Mouse (Mus musculus): Measurements from ENCODE around the gene Olfr1150-ps1.

Olfr1150-ps1 gene

GRCm38 (mm10) chr2:87843693-87844092 is at the start of gene Olfr1150-ps1:
Gene Olfr1150-ps1, plus strand, starts transcription at chr2:87843993.
- WGBS = 80% methylated on average over 1 of the region's 1 CpGs

DNA sequence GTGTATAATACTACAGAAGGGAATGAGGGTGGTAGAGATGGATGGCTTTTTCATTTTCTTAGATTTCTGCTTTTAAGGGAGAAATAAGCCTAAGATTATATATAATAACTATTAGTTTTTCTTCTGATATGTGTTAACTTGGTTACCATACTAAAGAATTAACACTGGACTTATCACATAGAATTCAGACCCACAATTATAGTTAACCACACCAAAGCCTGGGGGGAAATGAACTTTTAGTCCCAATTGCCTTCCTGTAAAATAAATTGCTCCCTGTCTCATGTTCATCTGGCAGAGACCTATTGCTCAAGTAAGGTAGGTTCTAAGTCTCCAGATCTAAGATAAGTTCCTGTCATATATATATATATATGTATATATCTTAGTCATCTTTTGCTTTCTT is 43.5 kb upstream of the Olfr1150-ps1 start, which contains the start of gene Olfr1143:
TSS of gene Olfr1143 (plus strand) at position 301 of the 400 bp plus-strand sequence.

GRCm38 (mm10) chr2:87809522-87809921 is 34.3 kb upstream of the Olfr1150-ps1 start, which contains the start of gene Olfr1145:
Gene Olfr1145, plus strand, starts transcription at chr2:87809822.
- WGBS = 66% methylated on average over 1 of the region's 1 CpGs

DNA sequence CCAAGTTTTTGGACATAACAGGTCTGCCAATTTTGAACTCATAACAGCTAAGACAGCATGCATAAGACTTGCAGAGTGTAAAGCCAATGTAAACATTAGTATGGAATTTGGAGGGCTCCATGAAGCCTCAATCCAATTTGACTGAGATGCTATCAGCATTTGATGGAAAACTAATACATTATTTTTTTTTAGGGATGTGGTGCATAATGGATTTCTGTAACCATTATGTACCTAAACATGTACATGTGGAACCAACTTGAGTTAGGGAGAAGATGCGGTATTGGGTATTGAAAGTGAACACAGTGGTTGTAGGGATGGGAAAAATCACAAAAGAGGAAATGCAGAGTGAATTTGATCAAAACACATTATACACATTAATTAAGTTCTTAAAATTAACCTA is 13.6 kb upstream of the Olfr1150-ps1 start, which contains the start of gene Olfr1148:
TSS of gene Olfr1148 (plus strand) at position 301 of the 400 bp plus-strand sequence.
- 93% methylated on average over 1 of the region's 1 CpGs for WGBS

DNA sequence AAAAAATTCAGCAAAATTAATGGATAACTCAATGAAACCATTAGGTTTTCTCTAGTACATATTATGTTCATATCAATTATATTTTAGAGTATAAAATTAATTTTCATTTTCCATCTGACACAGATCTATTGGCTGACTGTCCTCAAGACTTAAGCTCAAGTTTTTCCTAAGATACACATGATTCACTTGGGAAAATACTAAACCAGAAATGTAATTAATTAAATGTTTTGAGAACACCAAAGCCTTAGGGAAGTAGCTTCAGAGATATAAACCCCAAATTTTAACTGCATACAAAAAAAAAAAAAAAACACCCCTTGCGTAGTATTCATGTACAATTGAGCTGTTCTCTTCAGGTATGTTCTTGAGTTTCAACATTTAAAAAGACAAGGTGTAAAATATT is 11.8 kb downstream of the Olfr1150-ps1 start, which contains the start of gene Olfr1151:
TSS of gene Olfr1151 (plus strand) at position 301 of the 400 bp plus-strand sequence.
- WGBS = 89% methylated on average over 1 of the region's 1 CpGs

GRCm38 (mm10) chr2:87866192-87866591 is 22.4 kb downstream of the Olfr1150-ps1 start, which contains the start of gene Olfr1152:
Gene Olfr1152, plus strand, starts transcription at chr2:87866492.

DNA sequence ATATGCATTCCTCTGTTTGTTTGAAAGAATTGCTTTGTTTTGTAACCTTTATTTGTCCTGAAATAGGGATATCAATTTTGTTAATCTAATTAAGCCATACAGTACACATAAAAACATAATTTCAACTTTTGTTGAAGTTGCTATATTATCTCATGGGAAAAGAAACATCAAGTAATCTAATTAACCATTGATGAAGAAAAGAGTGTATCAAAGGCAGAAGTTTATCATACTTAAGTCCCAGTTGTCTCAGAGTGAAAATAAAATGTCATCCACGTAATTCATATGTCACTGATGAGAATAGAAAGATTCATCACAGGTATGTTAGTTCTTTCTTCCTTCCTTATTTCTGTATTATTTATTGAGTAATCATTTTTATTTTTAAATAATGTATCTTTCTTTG is 50.9 kb downstream of the Olfr1150-ps1 start, which contains the start of gene Olfr1153:
TSS of gene Olfr1153 (plus strand) at position 301 of the 400 bp plus-strand sequence.
- 69% methylated on average over 1 of the region's 1 CpGs for WGBS

Measured in cerebral cortex, adult 2 months (tissue).